Mouse (Mus musculus) embryo, embryonic 10 days (tissue): ENCODE measurements around the gene Rtn2.

Experiments
- DNase-seq: peaks from one replicate; pipeline ENCODE4 v3.0.0-alpha.2; 2015; ENCODE audit warnings: low spot score

Rtn2 gene

GRCm38 (mm10) chr7:19320637-19321036, 38.2 kb downstream of the Rtn2 start:
- no peak for DNase-seq

- no peak for DNase-seq
Measured at GRCm38 (mm10) chr7:19321464-19321863, 39.0 kb downstream of the Rtn2 start.

- DNase-seq, result no peak
Measured at GRCm38 (mm10) chr7:19322489-19322888, 40.1 kb downstream of the Rtn2 start.

GRCm38 (mm10) chr7:19324221-19324620, 41.8 kb downstream of the Rtn2 start:
- DNase-seq, result no peak

GRCm38 (mm10) chr7:19325262-19326199, 43.1 kb downstream of the Rtn2 start:
- no peak for DNase-seq

- peak; percentile 77 for DNase-seq
Measured at GRCm38 (mm10) chr7:19326359-19326758, 43.9 kb downstream of the Rtn2 start.

- peak; percentile 93 for DNase-seq
Measured at GRCm38 (mm10) chr7:19327128-19327527, 44.7 kb downstream of the Rtn2 start.

- DNase-seq, result no peak
Measured at GRCm38 (mm10) chr7:19327782-19328181, 45.4 kb downstream of the Rtn2 start.

- no peak for DNase-seq
Measured at GRCm38 (mm10) chr7:19328425-19328824, 46.0 kb downstream of the Rtn2 start.

- no peak for DNase-seq
Measured at GRCm38 (mm10) chr7:19331910-19332309, 49.5 kb downstream of the Rtn2 start.

- peak; percentile 61 for DNase-seq
Measured at GRCm38 (mm10) chr7:19332709-19333352, 50.4 kb downstream of the Rtn2 start.

- DNase-seq, result no peak
Measured at GRCm38 (mm10) chr7:19335583-19335982, 53.2 kb downstream of the Rtn2 start.

- no peak for DNase-seq
Measured at GRCm38 (mm10) chr7:19337122-19337521, 54.7 kb downstream of the Rtn2 start.

- DNase-seq, result no peak
Measured at GRCm38 (mm10) chr7:19338060-19338459, 55.6 kb downstream of the Rtn2 start.

GRCm38 (mm10) chr7:19338596-19338995, 56.2 kb downstream of the Rtn2 start:
- no peak for DNase-seq

- DNase-seq, result no peak
Measured at GRCm38 (mm10) chr7:19341250-19341649, 58.8 kb downstream of the Rtn2 start.

- no peak for DNase-seq
Measured at GRCm38 (mm10) chr7:19341761-19342409, 59.5 kb downstream of the Rtn2 start.

- DNase-seq, result peak; percentile 89
Measured at GRCm38 (mm10) chr7:19342481-19343027, 60.1 kb downstream of the Rtn2 start.

GRCm38 (mm10) chr7:19343210-19343808, 60.9 kb downstream of the Rtn2 start:
- peak; percentile 95 for DNase-seq

- DNase-seq, result no peak
Measured at GRCm38 (mm10) chr7:19344237-19344847, 61.9 kb downstream of the Rtn2 start, which contains the start of gene Ercc1. TSS of gene Ercc1 (plus strand) at chr7:19344778.

- DNase-seq, result peak; percentile 98
Measured at GRCm38 (mm10) chr7:19344938-19345471, 62.6 kb downstream of the Rtn2 start.
